Mouse (Mus musculus): ENCODE measurements at regions not wholly inside any gene's neighbourhood (a gene's known extent, or its start where the extent isn't known, plus 50 kb on each side); places are given as distances from the start of the nearest gene placed in this dataset.
A peak's percentile ranks its signal among the peaks of the same experiment; 100 is the strongest.

- DNase-seq, result no peak
Measured at GRCm38 (mm10) chr2:30698758-30699535, 104.1 kb downstream of the Cstad start.

- DNase-seq, result peak in 1 of 2 experiments; percentile 10
Measured at GRCm38 (mm10) chr2:30697851-30698250, 103.0 kb downstream of the Cstad start.

- DNase-seq, result no peak
Measured at GRCm38 (mm10) chr2:30695771-30696456, 101.1 kb downstream of the Cstad start.

- DNase-seq, result no peak
Measured at GRCm38 (mm10) chr2:30695041-30695440, 100.2 kb downstream of the Cstad start.

- DNase-seq, result peak; percentile 84 to 86
Measured at GRCm38 (mm10) chr2:30693206-30694035, 98.6 kb downstream of the Cstad start.

- DNase-seq, result peak; percentile 84 to 87
Measured at GRCm38 (mm10) chr2:30692561-30693205, 97.8 kb downstream of the Cstad start.

GRCm38 (mm10) chr2:30691857-30692560 lies 97.2 kb downstream of the Cstad start:
- peak; percentile 100 for DNase-seq

GRCm38 (mm10) chr2:30690925-30691856 lies 96.4 kb downstream of the Cstad start:
- peak in 1 of 2 experiments; percentile 55 for DNase-seq

GRCm38 (mm10) chr2:30690307-30690706 lies 95.5 kb downstream of the Cstad start:
- no peak for DNase-seq

GRCm38 (mm10) chr2:30688402-30688801 lies 93.6 kb downstream of the Cstad start:
- DNase-seq, result no peak

GRCm38 (mm10) chr2:30687121-30687551 lies 92.3 kb downstream of the Cstad start:
- peak; percentile 59 to 67 for DNase-seq

GRCm38 (mm10) chr2:30686359-30686758 lies 91.5 kb downstream of the Cstad start:
- no peak for DNase-seq

- DNase-seq, result no peak
Measured at GRCm38 (mm10) chr2:30685137-30685860, 90.5 kb downstream of the Cstad start.

- DNase-seq, result no peak
Measured at GRCm38 (mm10) chr2:30684461-30684860, 89.6 kb downstream of the Cstad start.

- no peak for DNase-seq
Measured at GRCm38 (mm10) chr2:30682146-30682825, 87.4 kb downstream of the Cstad start.

GRCm38 (mm10) chr2:30681642-30682041 lies 86.8 kb downstream of the Cstad start:
- no peak for DNase-seq

- DNase-seq, result no peak
Measured at GRCm38 (mm10) chr2:30679041-30679440, 84.2 kb downstream of the Cstad start.

- DNase-seq, result no peak
Measured at GRCm38 (mm10) chr2:30677498-30677897, 82.7 kb downstream of the Cstad start.

GRCm38 (mm10) chr2:30676833-30677459 lies 82.1 kb downstream of the Cstad start:
- peak; percentile 78 to 81 for DNase-seq
